Mouse (Mus musculus) G1E (cell line): ENCODE results near the gene Cmbl. TPM values are rescaled to one million over a fixed set of nuclear protein-coding genes. Genes with fewer than 3 reads are reported as not detected.

Source experiments
- ATAC-seq: 2 replicates; pipeline ENCODE4 v1.8.0; 2016; ENCODE audit warnings: mild to moderate bottlenecking; ENCODE audit not compliant: insufficient number of reproducible peaks, poor library complexity, low FRiP score, severe bottlenecking; ENCODE audit errors: extremely low read depth
- DNase-seq: peaks from one replicate; pipeline ENCODE4 v3.0.0; 2012; ENCODE audit warnings: low spot score
- H3K27me3 ChIP-seq: 2 replicates; pipeline ENCODE4 v1.6.1; 2012; ENCODE audit warnings: mild to moderate bottlenecking, low read length, inconsistent platforms; ENCODE audit not compliant: insufficient read depth
- H3K36me3 ChIP-seq: replicated peaks from 2 replicates; pipeline ENCODE3; 2012; ENCODE audit warnings: mild to moderate bottlenecking, inconsistent platforms
- H3K4me1 ChIP-seq: 2 replicates; pipeline ENCODE4 v1.6.1; 2012; ENCODE audit warnings: low read depth, low read length, inconsistent platforms, mixed read lengths; ENCODE audit not compliant: insufficient read depth
- H3K4me3 ChIP-seq: 2 replicates; pipeline ENCODE4 v1.5.1; 2012; ENCODE audit warnings: low read depth, mild to moderate bottlenecking, inconsistent platforms, low read length, moderate library complexity, mixed read lengths
- H3K9me3 ChIP-seq: replicated peaks from 2 replicates; pipeline ENCODE4 v1.6.1; 2012; ENCODE audit warnings: inconsistent platforms
- CTCF ChIP-seq: IDR thresholded peaks from 2 replicates; pipeline ENCODE4 v1.5.1; 2012; ENCODE audit warnings: low read depth, low read length, inconsistent platforms, mixed read lengths
- GATA1 ChIP-seq: IDR thresholded peaks from 2 replicates; pipeline ENCODE4 v1.6.1; 2012; ENCODE audit warnings: borderline replicate concordance, low read length, inconsistent platforms, mixed read lengths
- GATA2 ChIP-seq: IDR thresholded peaks from 2 replicates; pipeline ENCODE4 v1.6.1; 2012; ENCODE audit warnings: low read depth, low read length, inconsistent platforms, borderline replicate concordance
- POLR2AphosphoS5 ChIP-seq: IDR thresholded peaks from 2 replicates; pipeline ENCODE4 v1.6.1; 2012; ENCODE audit warnings: low read depth, low read length, inconsistent platforms; ENCODE audit not compliant: insufficient replicate concordance
- TAL1 ChIP-seq: conservative IDR thresholded peaks from 2 replicates; pipeline ENCODE4 v1.6.1; 2012; ENCODE audit warnings: low read depth, low read length, inconsistent platforms, mixed read lengths
- polyA plus RNA-seq: library from polyadenylated mRNA; stranded (reverse); fragments of >175 nt; gene quantifications from 2 replicates; pipeline ENCODE4 v1.2.3, GENCODE M21; 2012
- total RNA-seq, 2 experiments: library from RNA; stranded (forward) in 1 of 2; stranded (reverse) in 1 of 2; fragments of 200-1000 nt in 1 of 2; fragments of >200 nt in 1 of 2; fragmentation: Nextera tagmentation in 1 of 2; gene quantifications; 2 replicates each; pipeline ENCODE4 v1.2.3; 2014 to 2017

The Cmbl gene
- total and polyA plus RNA-seq, 3 experiments = not detected

GRCm38 (mm10) chr15:31585238-31585637 is 20.0 kb downstream of the Cmbl start:
- ATAC-seq (no peak), DNase-seq (no peak)
- peaks cover 11% of the 10 kb centered on the region for H3K4me1 ChIP-seq
- peaks cover 19% of the 10 kb centered on the region for H3K36me3 ChIP-seq
- H3K27me3 ChIP-seq = peaks cover 8% of the 10 kb centered on the region
- no peak for TF ChIP-seq CTCF
- TF ChIP-seq GATA1 = no peak
- TF ChIP-seq TAL1 = no peak
- no peak for TF ChIP-seq POLR2AphosphoS5
- no peak for TF ChIP-seq GATA2
- no peak overlapping the region for H3K4me3 ChIP-seq
- no peaks in the 10 kb centered on the region for H3K9me3 ChIP-seq

- DNase-seq = no peak
- no peak for ATAC-seq
- no peak for TF ChIP-seq GATA2
- TF ChIP-seq GATA1 = no peak
- TF ChIP-seq CTCF = no peak
- TF ChIP-seq TAL1 = no peak
- no peak for TF ChIP-seq POLR2AphosphoS5
- Histone ChIP-seq H3K9me3 (no peaks in the 10 kb centered on the region), H3K36me3 (peaks cover 28% of the 10 kb centered on the region), H3K27me3 (peaks cover 8% of the 10 kb centered on the region), H3K4me1 (peaks cover 11% of the 10 kb centered on the region), H3K4me3 (no peak overlapping the region)
Observed at GRCm38 (mm10) chr15:31586088-31586487, 20.9 kb downstream of the Cmbl start.

- TF ChIP-seq CTCF (peak; percentile 93), GATA2 (no peak)
- Histone ChIP-seq H3K27me3 (peaks cover 8% of the 10 kb centered on the region), H3K36me3 (peaks cover 32% of the 10 kb centered on the region), H3K9me3 (no peaks in the 10 kb centered on the region), H3K4me3 (no peak overlapping the region), H3K4me1 (peaks cover 11% of the 10 kb centered on the region)
- DNase-seq (peak; percentile 66), ATAC-seq (peak; percentile 63)
Observed at GRCm38 (mm10) chr15:31586519-31586918, 21.3 kb downstream of the Cmbl start.

- H3K4me1 ChIP-seq = peaks cover 13% of the 10 kb centered on the region
- TF ChIP-seq GATA2 = no peak
- TF ChIP-seq GATA1 = no peak
- no peak for TF ChIP-seq TAL1
- no peak for TF ChIP-seq CTCF
- TF ChIP-seq POLR2AphosphoS5 = no peak
- peaks cover 8% of the 10 kb centered on the region for H3K27me3 ChIP-seq
- H3K36me3 ChIP-seq = peaks cover 45% of the 10 kb centered on the region
- ATAC-seq (no peak), DNase-seq (no peak)
- H3K4me3 ChIP-seq = no peak overlapping the region
- H3K9me3 ChIP-seq = no peaks in the 10 kb centered on the region
Observed at GRCm38 (mm10) chr15:31587789-31588188, 22.6 kb downstream of the Cmbl start.

- TF ChIP-seq POLR2AphosphoS5 = peak; percentile 83; the same call in 1 of the 2 replicates
- no peak for TF ChIP-seq CTCF
- Histone ChIP-seq H3K4me1 (peaks cover 14% of the 10 kb centered on the region), H3K4me3 (no peak overlapping the region), H3K9me3 (no peaks in the 10 kb centered on the region), H3K36me3 (peaks cover 58% of the 10 kb centered on the region), H3K27me3 (no peaks in the 10 kb centered on the region; the same call in 1 of the 2 replicates)
- ATAC-seq = no peak
- no peak for DNase-seq
Observed at GRCm38 (mm10) chr15:31588989-31589640, 23.9 kb downstream of the Cmbl start.

- TF ChIP-seq GATA1 = no peak
- TF ChIP-seq POLR2AphosphoS5 = no peak
Observed at GRCm38 (mm10) chr15:31590176-31590575, 25.0 kb downstream of the Cmbl start.

GRCm38 (mm10) chr15:31592531-31592930 is 27.3 kb downstream of the Cmbl start:
- peaks cover 92% of the 10 kb centered on the region for H3K36me3 ChIP-seq
- no peak for ATAC-seq
- DNase-seq = no peak
- no peak overlapping the region for H3K4me3 ChIP-seq
- H3K4me1 ChIP-seq = peaks cover 12% of the 10 kb centered on the region
- no peaks in the 10 kb centered on the region for H3K9me3 ChIP-seq
- no peaks in the 10 kb centered on the region for H3K27me3 ChIP-seq
- no peak for TF ChIP-seq POLR2AphosphoS5
- TF ChIP-seq CTCF = no peak
- TF ChIP-seq TAL1 = no peak
- TF ChIP-seq GATA2 = no peak
- TF ChIP-seq GATA1 = no peak

More at GRCm38 (mm10) chr15:31590176-31590575, 25.0 kb downstream of the Cmbl start:
- H3K4me3 ChIP-seq = no peak overlapping the region
- H3K9me3 ChIP-seq = no peaks in the 10 kb centered on the region
- DNase-seq (no peak), ATAC-seq (no peak)
- H3K4me1 ChIP-seq = peaks cover 12% of the 10 kb centered on the region
- H3K36me3 ChIP-seq = peaks cover 69% of the 10 kb centered on the region
- no peaks in the 10 kb centered on the region; the same call in 1 of the 2 replicates for H3K27me3 ChIP-seq
